Mouse (Mus musculus): ENCODE results near the gene Srarp.

- TF ChIP-seq POLR2A (IDR thresholded peaks at IDR 0.05; ENCODE audit: extremely low read depth, insufficient read depth, low read length) (no peak), CTCF (IDR thresholded peaks at IDR 0.05; ENCODE audit: low read depth, low read length) (no peak)
These were observed 8.8 kb upstream of the Srarp start, which contains the start of gene Zbtb17 for GRCm38 (mm10) chr4:141444451-141445327.
